Mouse (Mus musculus) heart, adult 2 months (tissue): Measurements from ENCODE around the gene Inpp5a. TPM values are rescaled to one million over a fixed set of nuclear protein-coding genes. Genes with fewer than 3 reads are reported as not detected.
A peak's percentile ranks its signal among the peaks of the same experiment; 100 is the strongest.

ENCODE experiments used
- DNase-seq, 2 experiments: peaks; one replicate each; pipeline ENCODE4 v3.0.0; 2021
- H3K27ac ChIP-seq: fragments of 200-600 bp; 2 replicates; pipeline ENCODE4 v1.8.1; 2022
- H3K27me3 ChIP-seq: fragments of 200-500 bp; 2 replicates; pipeline ENCODE4 v1.6.1; 2012; ENCODE audit warnings: mild to moderate bottlenecking, low read length, inconsistent platforms, mixed read lengths; ENCODE audit not compliant: control insufficient read depth, insufficient read depth
- H3K36me3 ChIP-seq: fragments of 200-500 bp; 2 replicates; pipeline ENCODE4 v1.6.1; 2012; ENCODE audit warnings: low read length, inconsistent platforms; ENCODE audit not compliant: control insufficient read depth, insufficient read depth
- H3K4me1 ChIP-seq: fragments of 200-500 bp; 2 replicates; pipeline ENCODE4 v1.6.1; 2011; ENCODE audit warnings: low read length; ENCODE audit not compliant: control insufficient read depth, insufficient read depth
- H3K4me3 ChIP-seq: fragments of 200-600 bp; 2 replicates; pipeline ENCODE4 v1.8.1; 2022
- H3K79me2 ChIP-seq: fragments of 200-500 bp; replicated peaks from 2 replicates; pipeline ENCODE4 v1.6.1; 2012; ENCODE audit warnings: mild to moderate bottlenecking, inconsistent platforms, low read length, moderate library complexity, mixed read lengths; ENCODE audit not compliant: control insufficient read depth, insufficient read depth
- H3K9ac ChIP-seq: fragments of 200-500 bp; 2 replicates; pipeline ENCODE4 v1.6.1; 2012; ENCODE audit warnings: low read depth, mild to moderate bottlenecking, control low read depth, inconsistent platforms, low read length, mixed read lengths
- CTCF ChIP-seq: fragments of 200-600 bp; IDR thresholded peaks from 2 replicates; pipeline ENCODE4 v1.8.1; 2022; ENCODE audit warnings: antibody characterized with exemption, mild to moderate bottlenecking, moderate library complexity
- EP300 ChIP-seq: fragments of 200-500 bp; IDR thresholded peaks from 2 replicates; pipeline ENCODE4 v1.6.1; 2011; ENCODE audit warnings: low read depth, low read length, control low read depth; ENCODE audit not compliant: insufficient read depth
- POLR2A ChIP-seq: fragments of 200-500 bp; IDR thresholded peaks from 2 replicates; pipeline ENCODE4 v1.6.1; 2011; ENCODE audit warnings: mild to moderate bottlenecking, low read depth, low read length, control low read depth; ENCODE audit not compliant: insufficient read depth
- WGBS: fragments of 180-500 bp; shearing (Covaris S2); methylation state at CpG from one replicate; pipeline ENCODE4 v1.1.7; 2018; 5-methylcytosine and 5-hydroxymethylcytosine counted together
- intact Hi-C: fragments of 180-260 bp; cut with DNase I; formaldehyde crosslinking; loops from one replicate; pipeline ENCODE4 v1.15.1; 2025
- long read RNA-seq: library from polyadenylated mRNA; stranded (forward); transcript quantifications from one replicate; pipeline ENCODE4 v2.0.0, GENCODE M21; 2021
- polyA plus RNA-seq: library from polyadenylated mRNA; depleted of rRNA; stranded (reverse); fragments of >200 nt; gene quantifications from 2 replicates; pipeline ENCODE4 v1.2.3, GENCODE M21; 2012; rRNA removed
- total RNA-seq, 2 experiments: library from RNA; stranded (reverse); gene quantifications; 2 replicates each; pipeline ENCODE4 v1.2.3; 2021

Inpp5a gene
- total RNA-seq (100 to 1,000 TPM; 280 to 306 TPM), polyA plus RNA-seq (134 and 195 TPM in 2 replicates)
- long read RNA-seq, transcript Inpp5a-201 (16 exons, 2,774 nt): minor isoform, 12 of 526 reads
- long read RNA-seq, transcript Inpp5a-203 (16 exons, 2,826 nt): major isoform, 468 of 526 reads
- long read RNA-seq, partial matches to known transcripts: 28 of 526 reads
- long read RNA-seq, other reads (novel, unspliced or antisense): 18 of 526 reads

GRCm38 (mm10) chr7:139388670-139389212, at the start of gene Inpp5a:
Inpp5a (plus strand) TSS chr7:139389109.
- H3K9ac ChIP-seq: peak within 1 kb of the TSS; percentile 98
- peak; percentile 99 to 100 for DNase-seq
- H3K4me1 ChIP-seq: peaks cover 22% of the 10 kb centered on the region
- peaks cover 5% of the 10 kb centered on the region; the same call in 1 of the 2 replicates for H3K36me3 ChIP-seq
- peak within 1 kb of the TSS; percentile 95 for H3K4me3 ChIP-seq
- no peaks in the 10 kb centered on the region for H3K27me3 ChIP-seq
- under 1% methylated on average over 43 of the region's 47 CpGs for WGBS
- no peak for TF ChIP-seq CTCF
- peak; percentile 27 for TF ChIP-seq POLR2A
- peak; percentile 85 for TF ChIP-seq EP300
- peaks cover 6% of the 10 kb centered on the region; the same call in 1 of the 2 replicates for H3K79me2 ChIP-seq
- peak within 1 kb of the TSS; percentile 95 for H3K27ac ChIP-seq
- intact Hi-C loops: loop anchor here (1.0 to 2.0 kb wide), 3 partner anchors 22 to 176 kb away; partner anchors contain the start of genes Lrrc27, Pwwp2b and Stk32c

GRCm38 (mm10) chr7:139339184-139339583, 49.7 kb upstream of the Inpp5a start:
- H3K79me2 ChIP-seq: no peaks in the 10 kb centered on the region
- 71% methylated on average over 3 of the region's 3 CpGs for WGBS
- TF ChIP-seq EP300 (no peak), CTCF (no peak), POLR2A (no peak)
- peaks cover 4% of the 10 kb centered on the region for H3K4me1 ChIP-seq
- no peak overlapping the region for H3K4me3 ChIP-seq
- no peak overlapping the region for H3K9ac ChIP-seq
- no peak for DNase-seq
- no peaks in the 10 kb centered on the region for H3K36me3 ChIP-seq
- intact Hi-C loops: no loop called here
- H3K27me3 ChIP-seq: no peaks in the 10 kb centered on the region
- no peak overlapping the region; the same call in 1 of the 2 replicates for H3K27ac ChIP-seq

GRCm38 (mm10) chr7:139341020-139341660, 47.8 kb upstream of the Inpp5a start:
- Histone ChIP-seq H3K9ac (no peak overlapping the region), H3K36me3 (no peaks in the 10 kb centered on the region), H3K4me3 (no peak overlapping the region), H3K4me1 (peaks cover 4% of the 10 kb centered on the region), H3K79me2 (no peaks in the 10 kb centered on the region), H3K27me3 (no peaks in the 10 kb centered on the region), H3K27ac (no peak overlapping the region)
- no peak for DNase-seq
- no peak for TF ChIP-seq POLR2A
- TF ChIP-seq EP300: no peak
- TF ChIP-seq CTCF: no peak
- WGBS: 64% methylated on average over 4 of the region's 4 CpGs
- intact Hi-C loops: no loop called here

- no peaks in the 10 kb centered on the region for H3K27me3 ChIP-seq
- WGBS: 68% methylated on average over 5 of the region's 5 CpGs
- peaks cover 4% of the 10 kb centered on the region for H3K4me1 ChIP-seq
- peak overlapping the region; percentile 23; the same call in 1 of the 2 replicates for H3K27ac ChIP-seq
- intact Hi-C loops: no loop called here
- no peaks in the 10 kb centered on the region for H3K79me2 ChIP-seq
- no peak overlapping the region for H3K4me3 ChIP-seq
- H3K9ac ChIP-seq: no peak overlapping the region
- TF ChIP-seq POLR2A: no peak
- no peak for TF ChIP-seq EP300
- no peak for TF ChIP-seq CTCF
- no peak for DNase-seq
- no peaks in the 10 kb centered on the region for H3K36me3 ChIP-seq
Observed at GRCm38 (mm10) chr7:139342809-139343208, 46.1 kb upstream of the Inpp5a start.

GRCm38 (mm10) chr7:139347051-139347450, 41.9 kb upstream of the Inpp5a start:
- H3K79me2 ChIP-seq: no peaks in the 10 kb centered on the region
- intact Hi-C loops: no loop called here
- peaks cover 6% of the 10 kb centered on the region for H3K4me1 ChIP-seq
- no peak overlapping the region for H3K4me3 ChIP-seq
- TF ChIP-seq EP300: no peak
- TF ChIP-seq POLR2A: no peak
- no peak for TF ChIP-seq CTCF
- H3K27ac ChIP-seq: no peak overlapping the region
- H3K27me3 ChIP-seq: no peaks in the 10 kb centered on the region
- no peak overlapping the region for H3K9ac ChIP-seq
- no peak for DNase-seq
- WGBS: 81% methylated on average over 7 of the region's 7 CpGs
- no peaks in the 10 kb centered on the region for H3K36me3 ChIP-seq

- Histone ChIP-seq H3K4me1 (peaks cover 2% of the 10 kb centered on the region; the same call in 1 of the 2 replicates), H3K9ac (no peak overlapping the region), H3K27ac (no peak overlapping the region), H3K27me3 (no peaks in the 10 kb centered on the region), H3K36me3 (no peaks in the 10 kb centered on the region), H3K4me3 (no peak overlapping the region), H3K79me2 (no peaks in the 10 kb centered on the region)
- intact Hi-C loops: no loop called here
- TF ChIP-seq CTCF (no peak), EP300 (no peak), POLR2A (no peak)
- no peak for DNase-seq
- 22% methylated on average over 3 of the region's 3 CpGs for WGBS
Observed at GRCm38 (mm10) chr7:139350606-139351005, 38.3 kb upstream of the Inpp5a start.
